Mouse (Mus musculus): ENCODE data around the gene Tlk2. TPM values are rescaled to one million over a fixed set of nuclear protein-coding genes. Genes with fewer than 3 reads are reported as not detected.

Tlk2 gene
- total and polyA plus RNA-seq, 2 experiments: 5.6 to 23.4 TPM

DNA sequence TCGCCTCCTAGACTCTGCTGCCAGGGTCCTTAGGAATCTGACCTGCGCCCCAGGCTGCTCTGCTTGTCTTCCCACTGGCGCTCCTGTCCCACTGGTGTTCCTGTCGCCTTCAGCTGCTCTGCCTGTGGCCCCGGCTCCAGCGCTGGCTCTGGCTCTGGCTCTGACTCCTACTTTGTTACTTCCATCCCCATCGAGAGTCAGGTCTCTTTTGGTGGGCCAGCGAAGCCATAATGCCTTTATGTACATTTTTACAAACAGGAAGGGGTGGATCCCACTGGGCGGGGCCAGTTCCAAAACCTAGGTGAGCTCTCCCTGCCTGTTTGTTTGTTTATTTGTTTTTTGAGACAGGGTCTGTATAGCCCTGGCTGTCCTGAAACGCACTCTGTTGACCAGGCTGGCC is 11.8 kb upstream of the Tlk2 start:
- no peak overlapping the region for H3K4me3 ChIP-seq (ENCODE audit: insufficient read depth, low read depth, low read length)
- 94% methylated on average over 10 of the region's 10 CpGs for WGBS
- no peaks in the 10 kb centered on the region for H3K36me3 ChIP-seq (ENCODE audit: control insufficient read depth, insufficient read depth, low read length)
- H3K27ac ChIP-seq (replicated peaks; ENCODE audit: insufficient read depth, low read depth, low read length): no peak overlapping the region
- H3K4me1 ChIP-seq (ENCODE audit: control insufficient read depth, insufficient read depth, low read length): no peaks in the 10 kb centered on the region
- H3K9ac ChIP-seq (ENCODE audit: low read depth, low read length): no peak overlapping the region
- 0 out of 2 replicates have a peak, but pooled peaks cover 2% of the 10 kb centered on the region for H3K27me3 ChIP-seq (ENCODE audit: control insufficient read depth, insufficient read depth, low read length)
- H3K79me2 ChIP-seq (ENCODE audit: control insufficient read depth, insufficient read depth, low read length): no peaks in the 10 kb centered on the region
- TF ChIP-seq CTCF (IDR thresholded peaks at IDR 0.05; ENCODE audit: low read depth, low read length) (no peak), POLR2A (IDR thresholded peaks at IDR 0.05; ENCODE audit: extremely low read depth, insufficient read depth, low read length) (no peak)
- DNase-seq (ENCODE audit: extremely low read depth, low read depth, low spot score): no peak

DNA sequence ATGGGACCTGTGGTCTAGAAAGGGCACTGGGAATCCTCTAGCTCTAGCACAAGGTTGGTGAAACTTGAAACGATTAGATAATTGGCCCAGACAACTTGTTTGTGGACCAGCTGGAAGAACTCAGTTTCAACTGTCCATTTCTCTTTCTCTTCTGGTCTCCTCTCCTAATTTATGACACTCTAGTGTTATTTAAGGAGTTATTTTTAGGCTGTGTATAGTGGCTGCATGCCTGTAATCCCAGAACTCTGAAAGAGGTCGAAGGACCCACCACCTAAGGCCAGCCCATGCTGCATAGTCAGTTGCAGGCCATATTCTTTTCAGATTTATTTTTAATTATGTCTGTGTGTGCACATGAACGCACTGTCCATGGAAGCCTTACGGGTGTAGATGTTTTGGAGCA is 916 bp downstream of the Tlk2 start:
- WGBS: 45% methylated on average over 4 of the region's 4 CpGs
- Histone ChIP-seq H3K27ac (replicated peaks; ENCODE audit: insufficient read depth, low read depth, low read length) (peak overlapping the region; percentile 57), H3K4me1 (ENCODE audit: control insufficient read depth, insufficient read depth, low read length) (peaks cover 27% of the 10 kb centered on the region), H3K9ac (ENCODE audit: low read depth, low read length) (no peak overlapping the region), H3K4me3 (ENCODE audit: insufficient read depth, low read depth, low read length) (no peak overlapping the region), H3K27me3 (ENCODE audit: control insufficient read depth, insufficient read depth, low read length) (no peaks in the 10 kb centered on the region), H3K79me2 (ENCODE audit: control insufficient read depth, insufficient read depth, low read length) (peaks cover 12% of the 10 kb centered on the region), H3K36me3 (ENCODE audit: control insufficient read depth, insufficient read depth, low read length) (peaks cover 7% of the 10 kb centered on the region)
- DNase-seq (ENCODE audit: extremely low read depth, low read depth, low spot score): no peak
- no peak for TF ChIP-seq POLR2A (IDR thresholded peaks at IDR 0.05; ENCODE audit: extremely low read depth, insufficient read depth, low read length)
- TF ChIP-seq CTCF (IDR thresholded peaks at IDR 0.05; ENCODE audit: low read depth, low read length): no peak

DNA sequence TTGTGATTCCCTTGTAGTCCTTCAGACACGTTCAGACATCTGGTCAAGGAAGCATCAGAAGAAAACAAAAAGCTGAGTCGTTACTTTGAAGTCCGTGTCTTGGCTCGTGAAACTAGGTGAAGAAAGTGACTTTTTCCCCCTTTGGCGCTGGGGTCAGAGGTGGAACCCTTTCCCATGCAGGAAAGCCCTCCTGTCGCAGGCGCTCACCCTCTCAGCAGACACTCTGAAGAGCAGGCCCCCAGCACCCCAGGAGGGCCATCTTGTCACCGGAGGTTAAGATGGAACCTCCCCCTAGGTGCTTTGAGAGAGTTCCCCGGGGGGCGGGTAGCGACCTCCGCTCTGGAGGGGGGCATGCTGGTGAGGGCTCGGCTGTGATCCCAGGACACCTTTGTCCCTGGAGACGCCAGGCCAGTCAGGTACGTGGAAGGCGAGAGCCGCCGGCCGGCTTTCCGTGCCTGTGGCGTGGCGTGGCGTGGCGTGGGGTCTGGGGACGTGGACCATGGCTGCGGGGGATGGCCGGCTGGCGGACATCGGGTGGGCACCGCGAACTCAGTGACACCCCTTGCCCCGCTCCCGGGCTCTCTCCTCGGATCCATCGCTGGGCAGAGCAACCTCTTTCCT is 2.0 kb downstream of the Tlk2 start:
- peak overlapping the region; percentile 94 for H3K27ac ChIP-seq (replicated peaks; ENCODE audit: insufficient read depth, low read depth, low read length)

DNA sequence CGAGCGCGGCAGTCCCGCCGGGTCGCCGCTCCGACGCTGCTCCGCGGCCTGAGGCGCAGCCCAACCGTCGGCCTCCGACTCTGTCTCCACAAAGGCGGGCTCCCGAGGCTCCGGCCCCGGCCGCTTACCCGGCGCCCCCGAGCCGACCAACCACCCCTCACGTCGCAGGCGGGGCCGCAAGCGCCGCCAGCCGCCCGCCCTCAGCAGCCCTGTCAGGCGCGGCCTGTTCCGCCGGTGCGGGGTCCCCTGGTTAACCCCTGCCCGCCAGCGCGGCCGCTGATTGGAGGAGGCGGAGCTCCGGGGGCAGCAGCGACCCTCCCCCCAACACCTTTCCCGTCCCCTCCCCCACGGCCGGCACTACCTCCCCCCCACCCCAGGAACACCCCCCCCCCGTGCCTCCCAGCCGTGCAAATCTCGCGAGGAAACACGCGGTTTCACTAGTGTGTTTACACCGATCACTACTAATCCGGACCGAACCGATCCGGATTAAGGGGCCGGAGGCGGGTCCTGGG is 2.6 kb downstream of the Tlk2 start:
- WGBS: 1% methylated on average over 59 of the region's 60 CpGs
- DNase-seq (ENCODE audit: extremely low read depth, low read depth, low spot score): peak; percentile 76
- Histone ChIP-seq H3K4me3 (ENCODE audit: insufficient read depth, low read depth, low read length) (peak overlapping the region; percentile 97), H3K4me1 (ENCODE audit: control insufficient read depth, insufficient read depth, low read length) (peaks cover 29% of the 10 kb centered on the region), H3K27me3 (ENCODE audit: control insufficient read depth, insufficient read depth, low read length) (no peaks in the 10 kb centered on the region), H3K36me3 (ENCODE audit: control insufficient read depth, insufficient read depth, low read length) (peaks cover 11% of the 10 kb centered on the region), H3K27ac (replicated peaks; ENCODE audit: insufficient read depth, low read depth, low read length) (peak overlapping the region; percentile 94), H3K9ac (ENCODE audit: low read depth, low read length) (peak overlapping the region; percentile 100), H3K79me2 (ENCODE audit: control insufficient read depth, insufficient read depth, low read length) (peaks cover 23% of the 10 kb centered on the region)
- no peak for TF ChIP-seq CTCF (IDR thresholded peaks at IDR 0.05; ENCODE audit: low read depth, low read length)
- TF ChIP-seq POLR2A (IDR thresholded peaks at IDR 0.05; ENCODE audit: extremely low read depth, insufficient read depth, low read length): peak; percentile 65; the same call in 1 of the 2 replicates

More for the DNA sequence above, 2.0 kb downstream of the Tlk2 start:
- H3K9ac ChIP-seq (ENCODE audit: low read depth, low read length): peak overlapping the region; percentile 100
- peak overlapping the region; percentile 97 for H3K4me3 ChIP-seq (ENCODE audit: insufficient read depth, low read depth, low read length)
- H3K27me3 ChIP-seq (ENCODE audit: control insufficient read depth, insufficient read depth, low read length): no peaks in the 10 kb centered on the region
- no peak for TF ChIP-seq CTCF (IDR thresholded peaks at IDR 0.05; ENCODE audit: low read depth, low read length)
- TF ChIP-seq POLR2A (IDR thresholded peaks at IDR 0.05; ENCODE audit: extremely low read depth, insufficient read depth, low read length): no peak
- no peak for DNase-seq (ENCODE audit: extremely low read depth, low read depth, low spot score)
- H3K79me2 ChIP-seq (ENCODE audit: control insufficient read depth, insufficient read depth, low read length): peaks cover 20% of the 10 kb centered on the region
- H3K36me3 ChIP-seq (ENCODE audit: control insufficient read depth, insufficient read depth, low read length): peaks cover 10% of the 10 kb centered on the region
- peaks cover 27% of the 10 kb centered on the region for H3K4me1 ChIP-seq (ENCODE audit: control insufficient read depth, insufficient read depth, low read length)
- WGBS: 1% methylated on average over 35 of the region's 35 CpGs

DNA sequence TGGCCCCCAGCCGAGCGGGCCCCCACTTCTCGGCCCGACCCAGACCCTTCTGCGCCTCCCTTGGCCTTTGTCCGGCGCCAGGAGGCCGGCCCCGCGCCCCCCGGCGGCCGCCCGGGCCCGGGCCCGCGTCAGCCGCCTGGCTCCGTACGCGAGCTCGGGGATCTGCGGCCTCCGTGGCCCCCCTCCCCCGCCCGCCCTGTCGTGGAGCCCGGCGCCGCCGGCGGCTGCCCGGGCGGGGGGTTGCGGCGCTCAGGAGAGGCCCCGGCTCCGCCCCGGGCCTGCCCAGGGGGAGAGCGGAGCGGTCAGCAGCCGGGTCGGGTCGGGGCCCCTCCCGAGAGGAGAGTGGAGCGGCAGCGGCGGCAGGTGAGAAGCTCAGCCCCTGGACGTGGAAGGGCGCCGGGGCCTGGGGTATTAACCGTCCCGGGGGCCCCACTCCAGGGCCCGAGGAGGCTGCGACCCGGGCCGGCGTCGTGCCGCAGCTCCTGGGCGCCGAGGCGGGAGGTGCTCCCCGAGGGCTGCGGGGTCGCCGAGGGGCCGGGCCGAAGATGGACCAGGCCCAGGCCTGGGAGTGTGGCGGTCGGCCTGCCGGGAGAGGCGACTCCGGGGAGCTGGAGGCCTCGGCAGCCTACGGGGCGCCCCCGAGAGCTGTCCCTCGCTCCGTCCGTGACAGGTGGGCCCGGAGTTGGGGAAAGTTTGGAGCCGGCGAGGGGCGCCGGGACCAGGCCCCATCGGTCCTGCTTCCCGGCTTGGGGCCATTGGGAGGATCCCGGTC is 3.3 kb downstream of the Tlk2 start:
- Histone ChIP-seq H3K4me3 (ENCODE audit: insufficient read depth, low read depth, low read length) (peak overlapping the region; percentile 97), H3K9ac (ENCODE audit: low read depth, low read length) (peak overlapping the region; percentile 100), H3K36me3 (ENCODE audit: control insufficient read depth, insufficient read depth, low read length) (peaks cover 11% of the 10 kb centered on the region), H3K4me1 (ENCODE audit: control insufficient read depth, insufficient read depth, low read length) (peaks cover 29% of the 10 kb centered on the region), H3K27ac (replicated peaks; ENCODE audit: insufficient read depth, low read depth, low read length) (peak overlapping the region; percentile 90), H3K79me2 (ENCODE audit: control insufficient read depth, insufficient read depth, low read length) (peaks cover 23% of the 10 kb centered on the region), H3K27me3 (ENCODE audit: control insufficient read depth, insufficient read depth, low read length) (no peaks in the 10 kb centered on the region)
- no peak for DNase-seq (ENCODE audit: extremely low read depth, low read depth, low spot score)
- TF ChIP-seq CTCF (IDR thresholded peaks at IDR 0.05; ENCODE audit: low read depth, low read length): no peak
- TF ChIP-seq POLR2A (IDR thresholded peaks at IDR 0.05; ENCODE audit: extremely low read depth, insufficient read depth, low read length): no peak
- WGBS: 3% methylated on average over 74 of the region's 89 CpGs
